Mouse (Mus musculus) heart, adult 18-20 months (tissue): ENCODE measurements around the gene Igfbp4. TPM values are rescaled to one million over a fixed set of nuclear protein-coding genes. Genes with fewer than 3 reads are reported as not detected.

Experiments used
- DNase-seq, 2 experiments: peaks; one replicate each; pipeline ENCODE4 v3.0.0; 2021 to 2022; ENCODE audit warnings: mixed read lengths in 1 of 2
- total RNA-seq, 2 experiments: library from RNA; stranded (reverse); gene quantifications; 2 replicates each; pipeline ENCODE4 v1.2.3; 2021

Igfbp4 gene
- total RNA-seq, 2 experiments from 2014 or later: 82.2 to 94.0 TPM

GRCm38 (mm10) chr11:99080902-99081543 is 40.0 kb downstream of the Igfbp4 start:
- peak in 1 of 2 experiments; percentile 56 for DNase-seq

GRCm38 (mm10) chr11:99081566-99081965 is 40.5 kb downstream of the Igfbp4 start:
- DNase-seq: no peak

GRCm38 (mm10) chr11:99082098-99082497 is 41.1 kb downstream of the Igfbp4 start:
- DNase-seq: peak in 1 of 2 experiments; percentile 27

- no peak for DNase-seq
Measured at GRCm38 (mm10) chr11:99083516-99083915, 42.5 kb downstream of the Igfbp4 start.

GRCm38 (mm10) chr11:99084366-99084765 is 43.3 kb downstream of the Igfbp4 start:
- no peak for DNase-seq

- DNase-seq: no peak
Measured at GRCm38 (mm10) chr11:99088486-99088885, 47.4 kb downstream of the Igfbp4 start.

- DNase-seq: no peak
Measured at GRCm38 (mm10) chr11:99089077-99089601, 48.1 kb downstream of the Igfbp4 start, which contains the start of gene Tns4. Tns4 (minus strand) TSS chr11:99089306.

GRCm38 (mm10) chr11:99090391-99090790 is 49.3 kb downstream of the Igfbp4 start:
- no peak for DNase-seq

- no peak for DNase-seq
Measured at GRCm38 (mm10) chr11:99091666-99092065, 50.6 kb downstream of the Igfbp4 start.

- no peak for DNase-seq
Measured at GRCm38 (mm10) chr11:99093740-99094139, 52.7 kb downstream of the Igfbp4 start.

GRCm38 (mm10) chr11:99094911-99095676 is 54.0 kb downstream of the Igfbp4 start:
- DNase-seq: no peak

- no peak for DNase-seq
Measured at GRCm38 (mm10) chr11:99095759-99096158, 54.7 kb downstream of the Igfbp4 start.

GRCm38 (mm10) chr11:99096417-99096816 is 55.4 kb downstream of the Igfbp4 start:
- DNase-seq: no peak

GRCm38 (mm10) chr11:99096996-99097774 is 56.1 kb downstream of the Igfbp4 start:
- DNase-seq: no peak

GRCm38 (mm10) chr11:99098924-99099323 is 57.9 kb downstream of the Igfbp4 start:
- DNase-seq: no peak

- peak; percentile 41 to 49 for DNase-seq
Measured at GRCm38 (mm10) chr11:99099516-99099915, 58.5 kb downstream of the Igfbp4 start.

- no peak for DNase-seq
Measured at GRCm38 (mm10) chr11:99100215-99100614, 59.2 kb downstream of the Igfbp4 start.

- no peak for DNase-seq
Measured at GRCm38 (mm10) chr11:99101693-99102092, 60.6 kb downstream of the Igfbp4 start.

- no peak for DNase-seq
Measured at GRCm38 (mm10) chr11:99102575-99103270, 61.7 kb downstream of the Igfbp4 start.
